Mouse (Mus musculus) lung, postnatal 0 days (tissue): ENCODE measurements at regions not wholly inside any gene's neighbourhood (a gene's known extent, or its start where the extent isn't known, plus 50 kb on each side); places are given as distances from the start of the nearest gene placed in this dataset.

Experiments used
- CTCF ChIP-seq: IDR thresholded peaks from 2 replicates; pipeline ENCODE4 v1.5.1; 2016; ENCODE audit warnings: antibody characterized with exemption, mild to moderate bottlenecking
- EP300 ChIP-seq: IDR thresholded peaks from 2 replicates; pipeline ENCODE4 v1.6.1; 2016; ENCODE audit warnings: antibody characterized with exemption, mild to moderate bottlenecking, control low read depth

DNA sequence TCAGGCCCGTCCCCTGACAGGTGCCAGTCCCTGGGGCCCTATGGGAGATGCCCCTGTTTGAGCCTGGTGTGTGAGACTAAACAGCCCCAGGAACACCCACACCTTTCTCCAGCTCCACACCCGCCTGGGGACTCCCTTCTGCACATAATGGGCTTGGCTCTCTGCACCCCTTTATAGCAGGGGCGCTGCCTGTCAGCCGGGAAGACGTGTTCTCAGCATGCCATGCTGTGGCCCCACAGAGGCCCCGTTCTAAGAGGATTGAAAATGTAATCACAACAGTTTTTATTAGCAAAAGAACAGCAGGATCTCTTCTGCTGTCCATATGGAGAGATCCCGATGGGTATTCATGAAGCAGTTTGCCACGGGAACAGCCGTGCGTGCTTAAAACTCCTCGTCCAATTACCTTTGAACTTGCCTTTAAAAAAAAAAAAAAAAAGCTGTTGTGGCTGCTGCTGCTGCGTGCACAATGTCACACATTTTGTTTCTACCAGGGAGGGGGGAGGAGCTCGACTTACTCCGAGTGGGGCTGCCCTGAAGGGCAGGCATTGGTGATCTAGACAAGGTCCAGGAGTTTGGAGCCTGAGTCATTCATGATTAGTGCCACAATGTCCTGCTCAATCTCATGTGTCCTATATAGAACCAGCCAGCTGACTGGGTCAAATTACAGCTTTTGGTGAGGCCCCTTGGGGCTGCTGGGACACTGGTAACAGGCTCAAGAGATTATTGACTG lies 119.7 kb downstream of the Rps24 start:
- TF ChIP-seq CTCF (no peak), EP300 (no peak)
